Mouse (Mus musculus): ENCODE measurements around the gene Acy3. TPM values are rescaled to one million over a fixed set of nuclear protein-coding genes. Genes with fewer than 3 reads are reported as not detected.
"Not testable (repeated sequence)": the region's sequence is repeated elsewhere in the genome, so short reads cannot be mapped to it uniquely, and the experiment has no call there.

Gene Acy3
- polyA plus RNA-seq, 1 experiment from 2014 or later: 92.6 TPM

DNA sequence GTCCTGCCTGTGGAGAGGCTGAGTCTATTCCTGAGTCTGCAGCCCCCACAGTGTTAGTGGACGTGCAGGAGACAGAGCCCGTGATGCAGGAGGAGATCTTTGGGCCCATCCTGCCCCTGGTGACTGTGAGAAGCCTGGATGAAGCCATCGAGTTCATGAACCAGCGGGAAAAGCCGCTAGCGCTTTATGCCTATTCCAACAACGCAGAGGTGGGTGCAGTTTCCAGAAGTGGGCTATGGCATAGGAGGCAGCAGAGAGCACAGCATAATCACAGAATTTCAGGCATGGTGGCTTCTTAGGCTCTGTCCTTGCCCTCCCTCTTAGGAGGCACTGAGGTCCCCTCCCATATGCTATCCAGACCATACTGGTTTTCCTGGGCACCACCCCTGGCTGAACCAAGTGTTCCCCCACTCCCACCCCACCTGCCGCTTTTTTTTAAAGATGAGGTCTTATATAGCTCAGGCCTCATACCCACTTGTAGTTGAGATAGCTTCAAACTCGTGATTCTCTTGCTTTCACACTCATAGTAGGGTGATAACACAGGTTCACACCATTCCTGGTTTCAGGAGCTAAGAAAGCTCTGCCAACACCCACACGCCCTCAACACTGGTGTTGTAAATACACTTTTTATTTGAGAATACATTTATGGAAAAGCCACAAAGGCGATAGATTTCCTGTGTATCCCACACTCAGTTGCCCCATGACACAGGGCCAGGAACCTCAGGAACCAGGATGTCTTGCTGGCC is 19.9 kb upstream of the Acy3 start:
- Histone ChIP-seq H3K36me3 (ENCODE audit: insufficient read depth, low read length) (no peaks in the 10 kb centered on the region), H3K4me1 (replicated peaks; ENCODE audit: insufficient read depth, low read length) (no peaks in the 10 kb centered on the region), H3K9me3 (replicated peaks; ENCODE audit: low read length) (no peaks in the 10 kb centered on the region), H3K27ac (no peak overlapping the region), H3K4me3 (replicated peaks; ENCODE audit: low read depth, low read length) (no peak overlapping the region), H3K27me3 (ENCODE audit: insufficient read depth, low read length) (no peaks in the 10 kb centered on the region), H3K9ac (ENCODE audit: low read depth, low read length) (no peak overlapping the region), H3K4me2 (ENCODE audit: low read length) (no peak overlapping the region)
- no peak for DNase-seq (ENCODE audit: low spot score)
- no peak for ATAC-seq (replicated peaks; ENCODE audit: low FRiP score, low read depth)
- 71% methylated on average over 11 of the region's 11 CpGs for WGBS
- TF ChIP-seq CTCF (IDR thresholded peaks at IDR 0.05; ENCODE audit: low read depth): peak; percentile 47

DNA sequence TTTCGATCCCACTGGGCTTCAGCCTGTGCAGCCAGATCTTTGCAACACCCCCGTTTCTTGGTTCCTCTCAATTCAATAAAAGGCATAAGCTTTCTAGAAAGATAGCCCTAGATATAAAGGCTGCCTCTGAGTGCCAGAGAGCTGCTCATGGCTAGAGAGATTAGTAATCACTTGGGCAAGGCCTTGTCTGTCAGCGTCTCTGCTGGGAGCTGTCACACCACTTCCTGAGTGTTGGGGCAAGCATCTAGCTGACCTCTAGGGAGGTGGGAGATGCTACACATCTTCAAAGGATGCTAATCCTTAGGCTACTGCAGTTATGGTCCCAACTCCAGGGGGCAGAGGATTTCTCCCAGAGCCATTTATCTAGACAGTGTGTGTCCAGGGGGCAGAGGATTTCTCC is 19.1 kb upstream of the Acy3 start:
- no peak overlapping the region for H3K4me2 ChIP-seq (ENCODE audit: low read length)
- WGBS: 52% methylated on average over 3 of the region's 3 CpGs
- no peak for TF ChIP-seq CTCF (IDR thresholded peaks at IDR 0.05; ENCODE audit: low read depth)

DNA sequence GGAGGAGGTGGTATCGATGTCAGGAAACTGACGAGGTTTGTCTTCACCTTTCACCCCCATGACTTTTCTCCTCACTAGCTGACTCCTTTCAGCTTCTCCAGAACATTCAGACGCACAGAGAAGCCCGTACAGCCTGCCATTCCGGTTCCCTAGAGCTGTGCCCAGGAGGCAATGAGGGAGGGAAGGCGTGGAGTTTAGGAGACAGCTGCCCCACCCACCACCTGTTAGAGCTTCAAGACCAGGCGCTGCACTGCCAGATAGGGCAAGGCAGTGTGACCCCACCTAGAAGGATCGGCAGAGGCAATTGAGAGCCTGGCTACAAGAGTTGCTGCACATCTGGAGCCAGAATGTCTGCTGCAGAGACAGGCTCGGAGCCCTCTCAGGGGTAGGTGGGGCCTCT is 14.1 kb upstream of the Acy3 start, which contains the start of gene Aldh3b2:
Aldh3b2 (plus strand) TSS at position 100 of the 400 bp plus-strand sequence.
- no peaks in the 10 kb centered on the region for H3K27me3 ChIP-seq (ENCODE audit: insufficient read depth, low read length)
- H3K27ac ChIP-seq: no peak within 1 kb of the TSS
- no peaks in the 10 kb centered on the region for H3K9me3 ChIP-seq (replicated peaks; ENCODE audit: low read length)
- no peak within 1 kb of the TSS for H3K4me2 ChIP-seq (ENCODE audit: low read length)
- DNase-seq (ENCODE audit: low spot score): no peak
- ATAC-seq (replicated peaks; ENCODE audit: low FRiP score, low read depth): no peak
- WGBS: 14% methylated on average over 9 of the region's 9 CpGs
- no peak within 1 kb of the TSS for H3K9ac ChIP-seq (ENCODE audit: low read depth, low read length)
- no peak for TF ChIP-seq CTCF (IDR thresholded peaks at IDR 0.05; ENCODE audit: low read depth)
- no peaks in the 10 kb centered on the region for H3K4me1 ChIP-seq (replicated peaks; ENCODE audit: insufficient read depth, low read length)
- H3K36me3 ChIP-seq (ENCODE audit: insufficient read depth, low read length): no peaks in the 10 kb centered on the region
- no peak within 1 kb of the TSS for H3K4me3 ChIP-seq (replicated peaks; ENCODE audit: low read depth, low read length)

More for the DNA sequence above, 19.1 kb upstream of the Acy3 start:
- Histone ChIP-seq H3K27me3 (ENCODE audit: insufficient read depth, low read length) (no peaks in the 10 kb centered on the region), H3K9ac (ENCODE audit: low read depth, low read length) (no peak overlapping the region), H3K36me3 (ENCODE audit: insufficient read depth, low read length) (no peaks in the 10 kb centered on the region), H3K4me1 (replicated peaks; ENCODE audit: insufficient read depth, low read length) (no peaks in the 10 kb centered on the region), H3K4me3 (replicated peaks; ENCODE audit: low read depth, low read length) (no peak overlapping the region), H3K27ac (no peak overlapping the region), H3K9me3 (replicated peaks; ENCODE audit: low read length) (no peaks in the 10 kb centered on the region)
- DNase-seq (ENCODE audit: low spot score) (no peak), ATAC-seq (replicated peaks; ENCODE audit: low FRiP score, low read depth) (no peak)

DNA sequence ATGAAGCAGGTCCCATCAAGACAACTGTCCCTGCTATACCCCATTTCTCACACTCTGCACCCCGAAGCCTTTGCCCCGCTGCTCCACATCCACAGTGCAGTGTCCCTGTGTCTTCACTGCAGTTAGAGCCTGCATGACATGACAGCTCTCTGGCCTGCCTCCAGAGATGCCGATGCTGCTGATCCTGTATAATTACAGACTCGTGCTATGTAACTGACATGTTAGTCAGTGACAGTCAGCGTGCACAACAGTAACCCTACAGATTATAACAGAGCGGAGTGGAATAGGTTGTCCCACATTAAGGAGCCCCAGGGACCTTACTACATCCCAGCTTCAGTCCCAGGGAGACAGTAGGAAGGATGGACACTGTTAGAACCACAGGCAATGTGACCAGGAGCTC is 11.8 kb upstream of the Acy3 start:
- WGBS: 81% methylated on average over 6 of the region's 6 CpGs
- not testable (repeated sequence) for H3K27ac ChIP-seq; ATAC-seq (replicated peaks; ENCODE audit: low FRiP score, low read depth)

DNA sequence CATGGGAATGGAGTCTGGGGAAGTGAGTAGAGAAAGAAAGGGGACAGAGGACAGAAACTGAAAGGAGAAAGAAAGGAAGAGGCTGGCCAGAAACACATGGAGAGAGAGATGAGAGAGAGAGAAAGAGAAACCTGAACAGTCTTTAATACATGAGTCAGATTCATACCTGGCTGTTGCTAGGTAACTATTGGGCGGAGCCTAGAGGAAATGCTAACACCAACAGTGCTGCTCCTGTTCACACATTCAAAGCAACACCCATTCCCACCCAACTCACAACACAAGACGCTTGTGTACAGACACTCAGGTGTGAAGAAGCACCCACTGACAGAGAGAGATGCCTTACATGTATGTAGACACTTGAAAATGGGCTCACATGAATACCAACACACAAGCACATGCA is 10.5 kb upstream of the Acy3 start:
- H3K9ac ChIP-seq (ENCODE audit: low read depth, low read length): no peak overlapping the region
- no peak overlapping the region for H3K4me3 ChIP-seq (replicated peaks; ENCODE audit: low read depth, low read length)
- ATAC-seq (replicated peaks; ENCODE audit: low FRiP score, low read depth) (no peak), DNase-seq (ENCODE audit: low spot score) (no peak)
- H3K27me3 ChIP-seq (ENCODE audit: insufficient read depth, low read length): no peaks in the 10 kb centered on the region
- TF ChIP-seq CTCF (IDR thresholded peaks at IDR 0.05; ENCODE audit: low read depth): no peak
- no peak overlapping the region for H3K27ac ChIP-seq
- H3K4me1 ChIP-seq (replicated peaks; ENCODE audit: insufficient read depth, low read length): no peaks in the 10 kb centered on the region
- H3K9me3 ChIP-seq (replicated peaks; ENCODE audit: low read length): no peaks in the 10 kb centered on the region
- H3K4me2 ChIP-seq (ENCODE audit: low read length): no peak overlapping the region
- H3K36me3 ChIP-seq (ENCODE audit: insufficient read depth, low read length): no peaks in the 10 kb centered on the region
- WGBS: 79% methylated on average over 2 of the region's 2 CpGs

More for the DNA sequence above, 11.8 kb upstream of the Acy3 start:
- not testable (repeated sequence) for H3K27me3 ChIP-seq (ENCODE audit: insufficient read depth, low read length); H3K36me3 ChIP-seq (ENCODE audit: insufficient read depth, low read length); H3K9me3 ChIP-seq (replicated peaks; ENCODE audit: low read length); H3K9ac ChIP-seq (ENCODE audit: low read depth, low read length); H3K4me3 ChIP-seq (replicated peaks; ENCODE audit: low read depth, low read length); DNase-seq (ENCODE audit: low spot score); H3K4me2 ChIP-seq (ENCODE audit: low read length); H3K4me1 ChIP-seq (replicated peaks; ENCODE audit: insufficient read depth, low read length)

DNA sequence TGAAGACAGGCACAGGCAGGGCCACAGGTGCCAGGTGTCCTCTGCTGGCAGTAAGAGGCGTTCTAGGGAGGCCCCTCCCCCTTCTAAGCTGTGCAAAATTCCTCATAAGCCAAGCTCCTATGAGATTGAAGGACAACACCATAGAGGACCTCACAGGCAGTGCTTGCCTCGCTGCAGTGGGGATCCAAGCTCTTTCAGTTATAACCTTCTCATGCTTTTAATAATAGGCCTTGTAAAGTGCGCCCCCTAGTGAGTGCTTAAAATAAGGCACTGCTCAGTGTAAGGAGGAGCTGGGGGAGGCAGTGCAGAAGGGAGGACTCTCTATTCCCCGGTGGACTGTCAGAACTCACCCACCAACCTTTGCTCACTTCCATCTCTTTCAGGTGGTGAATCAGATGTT is 6.1 kb upstream of the Acy3 start:
- TF ChIP-seq CTCF (IDR thresholded peaks at IDR 0.05; ENCODE audit: low read depth): peak; percentile 95
- Histone ChIP-seq H3K4me2 (ENCODE audit: low read length) (no peak overlapping the region), H3K36me3 (ENCODE audit: insufficient read depth, low read length) (no peaks in the 10 kb centered on the region), H3K9me3 (replicated peaks; ENCODE audit: low read length) (no peaks in the 10 kb centered on the region), H3K9ac (ENCODE audit: low read depth, low read length) (no peak overlapping the region), H3K4me1 (replicated peaks; ENCODE audit: insufficient read depth, low read length) (peaks cover 8% of the 10 kb centered on the region), H3K27ac (no peak overlapping the region), H3K4me3 (replicated peaks; ENCODE audit: low read depth, low read length) (no peak overlapping the region), H3K27me3 (ENCODE audit: insufficient read depth, low read length) (no peaks in the 10 kb centered on the region)
- DNase-seq (ENCODE audit: low spot score): peak; percentile 95
- WGBS: 12% methylated on average over 4 of the region's 4 CpGs
- peak; percentile 76 for ATAC-seq (replicated peaks; ENCODE audit: low FRiP score, low read depth)

DNA sequence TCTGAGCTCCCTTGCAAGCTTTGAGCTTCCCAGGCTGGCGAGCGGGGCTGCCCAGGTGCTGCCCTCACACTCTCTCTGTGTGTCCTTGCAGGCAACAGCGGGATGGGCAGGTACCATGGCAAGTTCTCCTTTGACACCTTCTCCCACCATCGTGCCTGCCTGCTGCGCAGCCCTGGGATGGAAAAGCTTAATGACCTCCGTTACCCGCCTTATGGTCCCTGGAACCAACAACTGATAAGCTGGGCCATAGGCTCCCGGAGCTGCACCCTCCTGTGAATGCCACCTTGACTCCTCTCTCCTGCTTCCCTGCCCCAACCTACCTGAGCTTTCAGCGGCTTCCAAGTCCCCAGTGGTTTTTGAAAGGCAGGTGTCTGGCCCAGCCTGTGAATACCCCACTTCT is 5.5 kb upstream of the Acy3 start:
- DNase-seq (ENCODE audit: low spot score) (no peak), ATAC-seq (replicated peaks; ENCODE audit: low FRiP score, low read depth) (no peak)
- H3K4me2 ChIP-seq (ENCODE audit: low read length): no peak overlapping the region
- no peak overlapping the region for H3K9ac ChIP-seq (ENCODE audit: low read depth, low read length)
- 81% methylated on average over 9 of the region's 9 CpGs for WGBS
- H3K27me3 ChIP-seq (ENCODE audit: insufficient read depth, low read length): no peaks in the 10 kb centered on the region
- peaks cover 13% of the 10 kb centered on the region for H3K4me1 ChIP-seq (replicated peaks; ENCODE audit: insufficient read depth, low read length)
- H3K36me3 ChIP-seq (ENCODE audit: insufficient read depth, low read length): no peaks in the 10 kb centered on the region
- H3K9me3 ChIP-seq (replicated peaks; ENCODE audit: low read length): no peaks in the 10 kb centered on the region
- H3K27ac ChIP-seq: no peak overlapping the region
- no peak for TF ChIP-seq CTCF (IDR thresholded peaks at IDR 0.05; ENCODE audit: low read depth)
- no peak overlapping the region for H3K4me3 ChIP-seq (replicated peaks; ENCODE audit: low read depth, low read length)

Measured in kidney, postnatal 0 days (tissue).